8 mouse cellular contexts compared by ENCODE assay signal in genomic region chr3:146345308-146345780, GRCm38 (mm10). TPM values are rescaled to one million over a fixed set of nuclear protein-coding genes. Genes with fewer than 3 reads are reported as not detected.
DNase-seq lines count a peak whose midpoint lies in the region; ATAC-seq and TF ChIP-seq lines count a peak whose summit lies in the region.

No protein-coding gene starts in this region.

- WGBS in kidney, adult 2 months: 7% methylated on average over 18 of the region's 18 CpGs
- 5% methylated on average over 18 of the region's 18 CpGs for WGBS in limb, embryonic 15.5 days
- 2% methylated on average over 18 of the region's 18 CpGs for WGBS in midbrain, postnatal 0 days

- no peak overlapping the region for H3K9ac ChIP-seq in limb, embryonic 15.5 days
- H3K9ac ChIP-seq in midbrain, postnatal 0 days (replicated peaks; ENCODE audit: low read length, poor library complexity, severe bottlenecking): peak overlapping the region; percentile 57

- no peaks in the 10 kb centered on the region for H3K9me3 ChIP-seq in limb, embryonic 15.5 days
- H3K9me3 ChIP-seq in midbrain, postnatal 0 days (ENCODE audit: low read length): no peaks in the 10 kb centered on the region

- TF ChIP-seq CTCF in kidney, adult 2 months (conservative IDR thresholded peaks at IDR 0.05; ENCODE audit: insufficient read depth, insufficient read length, low read depth, low read length): peak; percentile 95
- peak; percentile 98 for TF ChIP-seq CTCF in midbrain, postnatal 0 days (IDR thresholded peaks at IDR 0.05)

- no peaks in the 10 kb centered on the region for H3K4me1 ChIP-seq in kidney, adult 2 months (ENCODE audit: control insufficient read depth, insufficient read depth, low read length)
- H3K4me1 ChIP-seq in limb, embryonic 15.5 days: peaks cover 11% of the 10 kb centered on the region; the same call in 1 of the 2 replicates
- H3K4me1 ChIP-seq in midbrain, postnatal 0 days (ENCODE audit: insufficient read depth, low read length): peaks cover 3% of the 10 kb centered on the region

- TF ChIP-seq POLR2A in kidney, adult 2 months (IDR thresholded peaks at IDR 0.05; ENCODE audit: low read depth, low read length): no peak

- no peaks in the 10 kb centered on the region for H3K27me3 ChIP-seq in kidney, adult 2 months (replicated peaks; ENCODE audit: control insufficient read depth, insufficient read depth, low read length)
- no peaks in the 10 kb centered on the region for H3K27me3 ChIP-seq in limb, embryonic 15.5 days
- H3K27me3 ChIP-seq in midbrain, postnatal 0 days (ENCODE audit: insufficient read depth, low read length): no peaks in the 10 kb centered on the region
- H3K27me3 ChIP-seq in splenic B cell, adult 2 months (ENCODE audit: control insufficient read depth, insufficient read depth, low read length, poor library complexity, severe bottlenecking): no peaks in the 10 kb centered on the region

- H3K4me3 ChIP-seq in kidney, adult 2 months (ENCODE audit: insufficient read depth, low read depth, low read length): no peak overlapping the region
- peak overlapping the region; percentile 21 for H3K4me3 ChIP-seq in limb, embryonic 15.5 days
- peak overlapping the region; percentile 32 for H3K4me3 ChIP-seq in midbrain, postnatal 0 days (ENCODE audit: low read depth, low read length)

- no peaks in the 10 kb centered on the region for H3K36me3 ChIP-seq in kidney, adult 2 months (ENCODE audit: control insufficient read depth, insufficient read depth, low read length)
- no peaks in the 10 kb centered on the region for H3K36me3 ChIP-seq in limb, embryonic 15.5 days
- no peaks in the 10 kb centered on the region for H3K36me3 ChIP-seq in midbrain, postnatal 0 days (ENCODE audit: insufficient read depth, low read length)
- no peaks in the 10 kb centered on the region for H3K36me3 ChIP-seq in splenic B cell, adult 2 months (ENCODE audit: control insufficient read depth, insufficient read depth, low read length, poor library complexity, severe bottlenecking)

- H3K4me2 ChIP-seq in limb, embryonic 15.5 days: peak overlapping the region; percentile 42
- peak overlapping the region; percentile 51 for H3K4me2 ChIP-seq in midbrain, postnatal 0 days (ENCODE audit: low read depth, low read length, poor library complexity, severe bottlenecking)

- peak; percentile 74 for DNase-seq in 416B (ENCODE audit: low read depth)
- peak; percentile 60 to 86 for DNase-seq in adrenal gland, adult (ENCODE audit: inconsistent age in 2 of 2, low spot score in 1 of 2)
- peak; percentile 89 for DNase-seq in embryo, embryonic 10 days (ENCODE audit: low spot score)
- peak; percentile 40 to 54 for DNase-seq in gastrocnemius, postnatal 4 days (ENCODE audit: low spot score in 2 of 2)
- peak; percentile 59 for DNase-seq in kidney, adult 2 months
- peak; percentile 91 for DNase-seq in midbrain, postnatal 0 days (ENCODE audit: low spot score)
- DNase-seq in splenic B cell, adult 2 months (ENCODE audit: low read depth, low spot score): peak; percentile 68

- no peak overlapping the region for H3K27ac ChIP-seq in kidney, adult 2 months (ENCODE audit: insufficient read depth, low read depth, low read length)
- H3K27ac ChIP-seq in limb, embryonic 15.5 days: no peak overlapping the region
- H3K27ac ChIP-seq in midbrain, postnatal 0 days (ENCODE audit: low read depth, low read length): peak overlapping the region; percentile 75

- ATAC-seq in limb, embryonic 15.5 days (ENCODE audit: insufficient number of reproducible peaks, low FRiP score, low TSS enrichment, low read depth): no peak
- ATAC-seq in midbrain, postnatal 0 days (ENCODE audit: low FRiP score): peak; percentile 75

RNA-seq across cellular contexts. Expression of gene Ssx2ip, which starts 59.1 kb away (rescaled TPM):
- total RNA-seq in gastrocnemius, postnatal 4 days (2021): 10 to 100 TPM; 20.2 to 22.6 TPM
- 7.3 and 8.0 TPM in 2 replicates for polyA plus RNA-seq in kidney, adult 2 months (2012; rRNA removed)
- 25.4 and 25.6 TPM in 2 replicates for polyA plus RNA-seq in limb, embryonic 15.5 days (2015; fragmentation: Nextera tagmentation; extraction: Ambion mirVana)
- total RNA-seq in midbrain, postnatal 0 days (2014; rRNA removed): 26.3 and 32.7 TPM in 2 replicates
- polyA plus RNA-seq in midbrain, postnatal 0 days (2015; fragmentation: Nextera tagmentation; extraction: Ambion mirVana): 19.4 and 19.8 TPM in 2 replicates
